Mouse (Mus musculus) liver, embryonic 14.5 days (tissue): Measurements from ENCODE around the gene Exoc6b.

Experiments
- CTCF ChIP-seq: IDR thresholded peaks from 2 replicates; pipeline ENCODE4 v1.5.1; 2016; ENCODE audit warnings: antibody characterized with exemption, low read depth, control low read depth
- EP300 ChIP-seq: IDR thresholded peaks from 2 replicates; pipeline ENCODE4 v1.6.1; 2016; ENCODE audit warnings: antibody characterized with exemption, low read depth

DNA sequence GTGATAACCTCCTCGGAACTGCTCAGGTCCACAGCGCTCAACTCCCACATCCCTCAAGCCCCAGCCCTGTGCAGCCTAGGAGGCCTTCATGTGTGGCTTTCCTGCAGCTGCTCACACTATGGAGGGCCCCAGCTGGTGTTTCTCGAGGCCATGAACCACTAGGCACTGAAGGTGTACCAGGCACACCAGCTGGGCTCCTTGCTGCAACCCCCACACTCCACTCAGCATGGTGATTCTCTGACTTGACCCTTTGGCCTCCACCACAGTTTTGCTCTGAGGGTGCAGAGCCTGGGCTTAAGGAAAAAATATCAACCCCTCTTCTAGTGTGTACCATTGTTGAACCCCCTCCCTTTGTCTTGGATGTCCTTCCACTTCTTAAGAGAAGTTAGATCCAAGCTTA lies 34.0 kb upstream of the Exoc6b start:
- no peak for TF ChIP-seq CTCF
- no peak for TF ChIP-seq EP300
